Mouse (Mus musculus): Measurements from ENCODE around the gene Tubgcp5. TPM values are rescaled to one million over a fixed set of nuclear protein-coding genes. Genes with fewer than 3 reads are reported as not detected.

The Tubgcp5 gene
- total RNA-seq (2021): 10 to 100 TPM; 20.2 to 24.5 TPM
- long read RNA-seq, experiment 1, transcript Tubgcp5-201 (23 exons, 3,905 nt): major isoform, 14 of 21 reads
- long read RNA-seq, experiment 1, partial matches to known transcripts: 5 of 21 reads
- long read RNA-seq, experiment 1, other reads (novel, unspliced or antisense): 2 of 21 reads
- long read RNA-seq, experiment 2, transcript Tubgcp5-201 (23 exons, 3,905 nt): major isoform, 13 of 17 reads
- long read RNA-seq, experiment 2, partial matches to known transcripts: 2 of 17 reads
- long read RNA-seq, experiment 2, other reads (novel, unspliced or antisense): 2 of 17 reads

- peak; percentile 98 for DNase-seq
Measured at GRCm38 (mm10) chr7:55793952-55794603, at the start of gene Tubgcp5. Tubgcp5 (plus strand) TSS chr7:55794154.

DNA sequence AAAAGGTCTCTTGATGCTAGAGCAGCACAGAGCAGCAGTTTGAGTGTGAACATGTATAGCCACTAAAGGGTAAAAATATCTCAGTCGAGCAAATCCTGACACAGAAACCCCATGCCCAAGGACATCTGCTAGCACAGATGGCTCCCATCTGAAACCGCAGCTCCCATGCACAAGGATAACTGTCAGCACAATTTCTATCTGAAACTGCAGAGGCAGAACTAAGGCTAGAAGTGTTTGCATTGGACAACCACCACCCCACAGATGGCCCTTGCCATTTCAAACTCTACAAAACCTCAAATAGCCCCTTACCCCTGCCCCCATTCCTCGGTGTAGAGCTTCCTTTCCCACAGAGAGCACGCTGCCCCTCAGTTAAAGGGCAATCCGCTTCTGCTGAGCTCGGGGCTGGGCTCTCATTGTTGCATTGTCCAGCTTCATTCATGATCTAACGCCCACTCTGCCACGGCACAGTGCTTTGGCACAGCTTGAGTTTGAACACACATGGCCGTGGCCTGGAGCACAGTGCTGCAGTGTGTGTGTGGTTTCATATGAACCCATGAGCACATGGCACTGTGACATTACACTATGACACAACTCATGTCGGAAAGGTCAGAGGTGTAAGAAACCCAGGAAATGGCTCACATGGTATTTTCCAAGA is 49.3 kb upstream of the Tubgcp5 start:
- no peak for DNase-seq

- no peak for DNase-seq
Measured at GRCm38 (mm10) chr7:55750841-55751240, 43.1 kb upstream of the Tubgcp5 start.

GRCm38 (mm10) chr7:55759346-55759745 is 34.6 kb upstream of the Tubgcp5 start:
- no peak for DNase-seq

GRCm38 (mm10) chr7:55767926-55768325 is 26.0 kb upstream of the Tubgcp5 start, which contains the start of gene Siglech:
Siglech (plus strand) TSS chr7:55768178.
- no peak for DNase-seq

DNA sequence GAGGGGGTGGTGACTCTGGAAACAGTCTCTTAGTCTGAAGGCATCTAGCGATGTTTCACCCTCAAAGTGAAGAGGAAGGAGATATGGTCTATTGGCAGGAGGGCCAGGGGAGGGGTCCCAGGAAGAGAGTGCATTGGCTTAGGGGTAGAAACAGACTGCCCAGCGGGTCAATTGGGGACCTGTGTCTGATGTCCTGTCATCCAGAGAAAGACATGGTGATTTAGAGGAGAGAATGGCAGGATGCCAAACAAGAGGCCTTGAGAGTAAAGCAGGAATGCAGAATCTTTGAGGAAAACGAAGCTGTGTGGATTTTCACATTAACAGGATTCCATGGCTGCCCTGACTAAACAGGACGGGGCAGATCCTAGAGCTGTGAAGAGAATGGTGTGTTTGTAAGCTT is 13.9 kb upstream of the Tubgcp5 start:
- peak; percentile 37 for DNase-seq

GRCm38 (mm10) chr7:55782493-55782892 is 11.5 kb upstream of the Tubgcp5 start:
- no peak for DNase-seq

GRCm38 (mm10) chr7:55784580-55784979 is 9.4 kb upstream of the Tubgcp5 start:
- DNase-seq: no peak

- peak; percentile 50 for DNase-seq
Measured at GRCm38 (mm10) chr7:55790586-55790985, 3.4 kb upstream of the Tubgcp5 start.

DNA sequence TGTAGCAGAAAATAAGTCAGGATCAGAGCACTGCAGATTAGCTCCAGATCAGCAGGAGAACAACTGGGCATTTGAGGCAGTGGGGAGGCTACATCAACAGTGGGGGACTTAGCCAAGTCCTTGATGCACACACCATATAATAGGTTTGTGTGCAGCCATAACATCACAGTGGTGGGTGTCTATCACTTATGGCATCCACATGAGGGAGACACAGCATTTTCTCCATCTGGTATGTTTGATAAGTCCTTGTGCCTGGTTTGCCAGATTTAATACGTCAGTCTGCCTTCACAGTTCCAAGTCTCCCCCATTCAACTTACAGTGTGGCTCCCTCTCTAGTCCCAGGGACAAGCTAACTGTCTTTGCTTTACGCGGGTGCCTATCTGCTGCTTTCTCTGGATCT is 1.7 kb upstream of the Tubgcp5 start:
- no peak for DNase-seq

- no peak for DNase-seq
Measured at GRCm38 (mm10) chr7:55793236-55793951, 560 bp upstream of the Tubgcp5 start.

- DNase-seq: no peak
Measured at GRCm38 (mm10) chr7:55799981-55800380, 6.0 kb downstream of the Tubgcp5 start.

- no peak for DNase-seq
Measured at GRCm38 (mm10) chr7:55809967-55810366, 16.0 kb downstream of the Tubgcp5 start.

DNA sequence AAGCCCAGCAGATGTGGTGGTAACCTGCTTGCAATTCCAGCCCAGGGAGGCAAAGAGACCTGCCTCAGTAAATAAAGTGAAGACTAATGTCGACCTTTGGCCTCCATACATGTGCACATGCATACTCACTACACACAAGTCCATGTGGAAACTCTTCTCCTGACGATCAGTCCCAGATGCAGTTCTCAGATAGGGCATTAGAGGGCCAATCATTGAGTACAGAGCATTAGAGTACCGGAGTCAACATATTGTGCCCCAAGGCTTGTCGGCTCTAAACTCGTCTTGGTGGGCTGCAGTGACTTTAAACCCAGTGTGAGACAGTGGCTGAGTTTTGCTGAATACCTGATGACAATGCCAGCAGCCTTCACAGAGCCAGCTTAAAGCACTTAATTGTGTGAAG is 30.5 kb downstream of the Tubgcp5 start:
- no peak for DNase-seq

DNA sequence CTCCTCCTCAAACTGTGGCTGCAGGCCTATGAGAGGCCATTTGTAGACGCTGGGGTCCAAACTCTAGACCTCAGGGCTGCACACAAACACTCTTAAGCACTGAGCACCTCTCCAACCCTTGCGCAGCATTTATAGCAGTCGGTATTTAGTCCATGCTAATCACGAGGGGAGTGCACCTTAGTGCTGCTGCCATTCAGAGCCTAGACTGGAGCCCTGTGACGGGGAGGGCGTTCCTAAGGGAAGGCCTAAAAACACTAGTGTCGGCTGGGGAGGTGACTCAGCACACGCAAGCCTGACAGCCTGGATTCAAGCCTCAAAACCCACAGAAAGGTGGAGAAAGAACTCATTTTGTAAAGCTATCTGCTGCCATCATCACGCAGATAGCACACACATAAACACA is 33.6 kb downstream of the Tubgcp5 start:
- no peak for DNase-seq

- no peak for DNase-seq
Measured at GRCm38 (mm10) chr7:55836877-55837276, 42.9 kb downstream of the Tubgcp5 start.

DNA sequence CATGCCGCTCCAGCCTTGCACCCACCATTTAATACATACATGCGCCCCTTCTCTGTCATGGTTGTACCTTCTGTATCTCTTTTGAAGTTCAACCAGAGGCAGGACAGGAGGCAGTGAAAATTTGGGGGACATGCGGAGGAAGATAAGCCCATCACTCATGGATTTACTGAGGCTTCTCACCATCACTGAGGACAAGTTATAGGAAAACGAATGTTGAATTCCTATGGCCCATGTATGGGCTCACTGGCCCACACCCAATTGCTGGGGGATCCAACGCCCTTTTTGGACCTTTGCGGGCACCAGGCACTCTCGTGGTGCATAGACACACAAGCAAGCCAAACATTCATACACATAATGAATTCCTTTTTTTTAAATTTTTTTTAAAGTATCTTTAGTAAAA is 47.5 kb downstream of the Tubgcp5 start, which contains the start of gene Cyfip1:
Cyfip1 (plus strand) TSS at position 301 of the 400 bp plus-strand sequence.
- no peak for DNase-seq

GRCm38 (mm10) chr7:55841977-55842503 is 48.1 kb downstream of the Tubgcp5 start:
- DNase-seq: peak; percentile 95

DNA sequence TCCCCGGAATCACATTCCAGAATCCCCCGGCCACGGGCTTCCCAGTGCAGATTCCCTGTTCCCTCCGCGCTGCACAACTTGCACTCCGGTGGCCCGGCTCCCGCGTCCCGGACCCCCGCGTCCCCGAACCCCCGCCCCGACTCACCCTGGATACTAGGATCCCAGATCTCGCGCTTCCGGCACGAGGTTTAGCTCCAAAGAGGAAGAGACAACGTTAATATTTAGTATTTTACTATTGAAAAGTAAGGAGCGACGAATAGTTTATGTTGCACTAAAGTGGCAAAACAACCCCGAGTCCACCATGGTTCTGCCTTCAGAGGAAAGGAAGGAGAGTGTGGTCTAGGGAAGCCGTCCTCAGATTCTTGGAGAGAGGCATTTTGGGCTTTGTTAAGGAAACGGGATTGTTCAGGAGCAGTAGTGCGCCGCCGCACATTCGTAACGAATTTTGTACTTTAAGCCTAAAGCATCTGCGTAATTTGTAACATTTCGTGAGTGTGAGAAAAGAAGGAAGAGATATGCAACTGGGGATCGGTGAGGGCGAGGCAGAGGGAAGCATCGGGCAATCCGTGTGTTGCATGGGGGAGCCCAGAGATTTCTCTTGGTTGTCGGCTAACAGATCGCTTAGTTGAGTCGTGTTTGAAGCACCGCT is 48.7 kb downstream of the Tubgcp5 start:
- peak; percentile 25 for DNase-seq

- DNase-seq: no peak
Measured at GRCm38 (mm10) chr7:55846606-55847312, 52.8 kb downstream of the Tubgcp5 start.

- DNase-seq: no peak
Measured at GRCm38 (mm10) chr7:55849948-55850571, 56.1 kb downstream of the Tubgcp5 start.

Measured in adrenal gland, postnatal 10 days (tissue).